Mouse (Mus musculus) limb, embryonic 14.5 days (tissue): ENCODE results near the gene Rps3. TPM values are rescaled to one million over a fixed set of nuclear protein-coding genes. Genes with fewer than 3 reads are reported as not detected.

Source experiments
- ATAC-seq: fragments of 200-750 bp; cut with Nextera tagmentation; 2 replicates; pipeline ENCODE4 v1.8.0; 2017; ENCODE audit warnings: low read depth, moderate number of reproducible peaks, moderate TSS enrichment; ENCODE audit not compliant: low FRiP score
- DNase-seq: peaks from one replicate; pipeline ENCODE4 v3.0.0-alpha.2; 2015; ENCODE audit warnings: low spot score
- H3K27ac ChIP-seq: fragments of 300-500 bp; sonication (generic); replicated peaks from 2 replicates; pipeline ENCODE4 v1.5.1; 2014; ENCODE audit warnings: low read depth, mild to moderate bottlenecking, low read length, moderate library complexity, mixed read lengths
- H3K27me3 ChIP-seq: fragments of 300-500 bp; sonication (generic); 2 replicates; pipeline ENCODE4 v1.6.1; 2014; ENCODE audit warnings: low read length, mixed read lengths; ENCODE audit not compliant: control insufficient read depth, insufficient read depth
- H3K36me3 ChIP-seq: fragments of 300-500 bp; sonication (generic); 2 replicates; pipeline ENCODE4 v1.6.1; 2014; ENCODE audit warnings: mild to moderate bottlenecking, low read length, moderate library complexity, mixed read lengths; ENCODE audit not compliant: control insufficient read depth, insufficient read depth
- H3K4me1 ChIP-seq: fragments of 300-500 bp; sonication (generic); 2 replicates; pipeline ENCODE4 v1.6.1; 2014; ENCODE audit warnings: antibody characterized with exemption, low read length, mixed read lengths; ENCODE audit not compliant: control insufficient read depth, insufficient read depth
- H3K4me2 ChIP-seq: fragments of 300-500 bp; sonication (generic); replicated peaks from 2 replicates; pipeline ENCODE4 v1.6.1; 2014; ENCODE audit warnings: low read depth, mild to moderate bottlenecking, low read length, moderate library complexity; ENCODE audit not compliant: severe bottlenecking
- H3K4me3 ChIP-seq: fragments of 300-500 bp; sonication (generic); replicated peaks from 2 replicates; pipeline ENCODE4 v1.5.1; 2014; ENCODE audit warnings: low read length
- H3K9ac ChIP-seq: fragments of 300-500 bp; sonication (generic); 2 replicates; pipeline ENCODE4 v1.6.1; 2014; ENCODE audit warnings: mild to moderate bottlenecking, low read depth, low read length, moderate library complexity; ENCODE audit not compliant: severe bottlenecking
- H3K9me3 ChIP-seq: fragments of 300-500 bp; sonication (generic); 2 replicates; pipeline ENCODE4 v1.6.1; 2016; ENCODE audit warnings: low read length; ENCODE audit not compliant: control insufficient read depth
- POLR2A ChIP-seq: fragments of 200-500 bp; IDR thresholded peaks from 2 replicates; pipeline ENCODE4 v1.8.0; 2012; ENCODE audit warnings: inconsistent platforms, mild to moderate bottlenecking, moderate library complexity, borderline replicate concordance; ENCODE audit not compliant: insufficient read depth, insufficient read length; ENCODE audit errors: extremely low read depth
- WGBS: fragments of 180-500 bp; shearing (Covaris S2); extraction: QIAGEN DNeasy Blood & Tissue Kit; methylation state at CpG from one replicate; pipeline ENCODE4 v1.1.7; 2014; 5-methylcytosine and 5-hydroxymethylcytosine counted together
- polyA plus RNA-seq, 2 experiments: library from polyadenylated mRNA; depleted of rRNA in 1 of 2; stranded (reverse) in 1 of 2; unstranded in 1 of 2; fragments of >200 nt; fragmentation: Nextera tagmentation in 1 of 2; extraction: Ambion mirVana in 1 of 2; gene quantifications; 2 replicates each; pipeline versions ENCODE4 v1.2.1 to v1.2.3; 2012 to 2014

The Rps3 gene
- polyA plus RNA-seq, 2 experiments: 945 to 1,221 TPM

GRCm38 (mm10) chr7:99476558-99477114 lies 6.9 kb downstream of the Rps3 start:
- no peaks in the 10 kb centered on the region for H3K9me3 ChIP-seq
- no peak overlapping the region for H3K4me2 ChIP-seq
- H3K4me3 ChIP-seq: no peak overlapping the region
- H3K27ac ChIP-seq: no peak overlapping the region
- peaks cover 86% of the 10 kb centered on the region for H3K36me3 ChIP-seq
- ATAC-seq (no peak), DNase-seq (no peak)
- no peaks in the 10 kb centered on the region for H3K27me3 ChIP-seq
- 43% methylated on average over 3 of the region's 3 CpGs for WGBS
- H3K4me1 ChIP-seq: peaks cover 7% of the 10 kb centered on the region; the same call in 1 of the 2 replicates
- no peak overlapping the region for H3K9ac ChIP-seq
- no peak for TF ChIP-seq POLR2A

- whole genome bisulfite sequencing: 89% methylated on average over 2 of the region's 2 CpGs
- no peak for TF ChIP-seq POLR2A
- DNase-seq: no peak
Measured at GRCm38 (mm10) chr7:99475562-99475911, 8.0 kb downstream of the Rps3 start.

GRCm38 (mm10) chr7:99474836-99475561 lies 8.5 kb downstream of the Rps3 start:
- Histone ChIP-seq H3K4me3 (no peak overlapping the region), H3K9me3 (no peaks in the 10 kb centered on the region), H3K27me3 (no peaks in the 10 kb centered on the region), H3K4me2 (no peak overlapping the region), H3K36me3 (peaks cover 70% of the 10 kb centered on the region), H3K9ac (no peak overlapping the region), H3K4me1 (no peaks in the 10 kb centered on the region), H3K27ac (no peak overlapping the region)
- 81% methylated on average over 12 of the region's 12 CpGs for WGBS
- no peak for TF ChIP-seq POLR2A
- DNase-seq (no peak), ATAC-seq (no peak)

More at GRCm38 (mm10) chr7:99475562-99475911, 8.0 kb downstream of the Rps3 start:
- ATAC-seq: no peak
- no peak overlapping the region for H3K4me3 ChIP-seq
- H3K9ac ChIP-seq: no peak overlapping the region
- no peaks in the 10 kb centered on the region for H3K9me3 ChIP-seq
- H3K27me3 ChIP-seq: no peaks in the 10 kb centered on the region
- H3K4me1 ChIP-seq: no peaks in the 10 kb centered on the region
- no peak overlapping the region for H3K27ac ChIP-seq
- no peak overlapping the region for H3K4me2 ChIP-seq
- H3K36me3 ChIP-seq: peaks cover 75% of the 10 kb centered on the region

DNA sequence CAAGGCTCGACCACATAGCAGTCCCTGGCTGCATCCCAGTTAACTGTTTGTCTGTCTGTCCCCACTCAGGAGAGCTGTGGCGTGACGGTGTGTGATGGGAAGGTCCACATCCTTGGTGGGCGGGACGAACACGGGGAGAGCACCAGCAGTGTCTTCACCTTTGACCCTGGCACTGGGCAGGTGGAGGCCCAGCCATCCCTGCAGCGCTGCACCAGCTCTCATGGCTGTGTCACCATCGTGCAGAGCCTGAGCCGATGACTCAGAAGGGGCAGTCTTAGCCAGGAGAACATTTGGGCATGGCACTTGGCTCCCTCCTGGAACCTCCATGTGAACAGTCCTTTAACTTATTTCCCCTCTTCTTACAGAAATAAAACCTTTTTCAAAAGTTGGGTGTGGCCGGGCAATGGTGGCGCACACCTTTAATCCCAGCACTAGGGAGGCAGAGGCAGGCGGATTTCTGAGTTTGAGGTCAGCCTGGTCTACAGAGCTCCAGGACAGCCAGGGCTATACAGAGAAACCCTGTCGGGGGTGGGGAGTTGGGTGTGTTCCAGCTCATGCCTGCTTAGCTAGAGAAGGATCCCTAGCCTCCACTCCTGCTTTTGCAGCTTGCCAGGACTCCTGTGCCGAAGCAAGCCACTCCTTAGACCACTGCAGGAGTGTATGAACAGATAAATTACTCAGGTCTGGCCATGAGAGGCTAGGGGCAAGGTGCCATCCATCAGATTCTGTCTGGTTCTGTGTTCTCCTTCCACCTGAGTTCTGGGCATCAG lies 9.7 kb downstream of the Rps3 start:
- Histone ChIP-seq H3K27ac (no peak overlapping the region), H3K4me1 (peaks cover 6% of the 10 kb centered on the region), H3K36me3 (peaks cover 58% of the 10 kb centered on the region), H3K4me3 (no peak overlapping the region), H3K9me3 (no peaks in the 10 kb centered on the region), H3K27me3 (no peaks in the 10 kb centered on the region), H3K9ac (no peak overlapping the region), H3K4me2 (no peak overlapping the region)
- no peak for DNase-seq
- 85% methylated on average over 14 of the region's 14 CpGs for WGBS
- ATAC-seq: no peak
- TF ChIP-seq POLR2A: no peak

- Histone ChIP-seq H3K36me3 (peaks cover 35% of the 10 kb centered on the region), H3K4me3 (no peak overlapping the region), H3K9me3 (no peaks in the 10 kb centered on the region), H3K9ac (no peak overlapping the region), H3K4me2 (no peak overlapping the region), H3K4me1 (peaks cover 18% of the 10 kb centered on the region), H3K27ac (no peak overlapping the region), H3K27me3 (no peaks in the 10 kb centered on the region)
- ATAC-seq (no peak), DNase-seq (no peak)
- no peak for TF ChIP-seq POLR2A
- 56% methylated on average over 18 of the region's 18 CpGs for WGBS
Measured at GRCm38 (mm10) chr7:99471578-99471977, 12.0 kb downstream of the Rps3 start.
